Mouse (Mus musculus): ENCODE results near the gene C1rb.
"Not testable (repeated sequence)": the region's sequence is repeated elsewhere in the genome, so short reads cannot be mapped to it uniquely, and the experiment has no call there.

The C1rb gene

DNA sequence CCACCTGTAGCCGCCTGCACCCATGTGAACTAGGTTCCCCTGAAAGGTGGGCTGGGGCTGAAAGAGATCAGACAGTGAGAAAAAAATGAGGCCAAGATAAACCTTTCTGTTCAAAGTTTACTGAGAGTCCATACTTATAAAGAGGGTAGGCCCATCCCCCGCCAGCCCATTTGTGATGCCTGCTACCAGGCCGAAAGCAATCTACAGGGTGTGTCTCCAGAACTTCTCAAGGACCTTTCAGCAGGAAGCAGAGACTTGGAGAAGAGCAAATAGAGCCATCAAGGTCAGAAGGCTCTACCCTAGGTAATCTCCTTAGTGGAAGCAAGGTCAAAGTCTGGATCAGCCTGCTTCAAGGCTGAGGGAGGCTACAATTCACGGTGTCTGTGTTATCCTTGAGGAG is 31.9 kb downstream of the C1rb start:
- DNase-seq, result no peak

DNA sequence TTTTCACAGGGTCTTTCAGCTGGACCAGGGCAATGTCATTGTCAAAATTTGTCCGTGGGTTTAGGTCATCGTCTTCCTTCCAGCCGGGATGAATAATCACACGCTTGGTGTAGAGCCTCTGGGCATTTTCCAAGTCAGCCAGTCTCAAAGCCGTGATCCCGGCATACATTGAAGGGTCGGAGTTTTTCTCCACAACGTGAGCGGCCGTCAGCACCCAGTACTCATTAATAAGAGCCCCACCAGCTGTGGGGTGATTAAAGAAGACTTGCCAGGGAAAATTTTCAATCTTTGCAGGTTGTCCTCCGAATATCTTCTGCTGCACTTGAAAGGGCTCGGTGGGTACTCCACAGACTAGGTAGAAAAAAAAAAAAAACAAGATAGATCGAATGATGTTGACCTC is 55.5 kb downstream of the C1rb start:
- DNase-seq, result no peak

DNA sequence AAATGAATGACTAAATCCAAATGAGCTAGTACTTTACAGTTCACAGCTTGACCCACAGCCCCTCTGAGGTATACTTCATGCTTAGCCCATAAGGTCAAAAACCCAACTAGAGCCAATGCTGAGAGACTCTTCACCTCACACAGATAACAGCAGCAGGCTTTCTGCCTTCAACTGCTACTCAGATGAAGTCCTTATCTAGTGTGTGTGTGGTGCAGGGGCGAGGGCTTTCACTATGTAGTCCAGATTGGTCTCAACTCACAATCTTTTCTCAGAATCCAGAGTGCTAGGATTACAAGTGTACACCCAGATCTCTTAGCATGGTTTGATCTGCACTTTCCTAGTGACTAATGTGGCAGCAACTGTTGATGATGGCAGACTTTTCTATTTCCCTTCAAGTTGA is 56.1 kb downstream of the C1rb start:
- DNase-seq, result not testable (repeated sequence)

DNA sequence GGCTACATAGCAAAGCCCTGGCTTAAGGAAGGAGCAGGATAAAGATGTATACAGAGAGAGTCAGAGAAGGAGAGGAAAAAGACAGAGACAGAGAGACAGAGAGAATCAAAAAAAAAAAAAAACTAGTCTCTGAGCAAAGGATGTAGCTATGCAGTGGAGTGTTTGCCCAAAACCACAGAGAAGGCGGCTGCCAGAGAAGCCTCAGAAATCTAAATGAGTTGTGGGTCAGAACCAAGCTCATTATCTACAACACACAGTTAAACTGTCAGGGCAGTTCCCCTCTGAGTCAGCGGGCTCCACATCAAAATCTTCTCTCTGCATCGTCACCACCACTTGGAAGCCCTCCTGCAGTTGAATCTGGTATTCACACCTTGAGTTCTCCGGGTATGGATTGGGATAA is 60.7 kb downstream of the C1rb start:
- DNase-seq, result no peak
